Mouse (Mus musculus): ENCODE measurements around the gene Hba-a2.
"Not testable (repeated sequence)": the region's sequence is repeated elsewhere in the genome, so short reads cannot be mapped to it uniquely, and the experiment has no call there.

The Hba-a2 gene

DNA sequence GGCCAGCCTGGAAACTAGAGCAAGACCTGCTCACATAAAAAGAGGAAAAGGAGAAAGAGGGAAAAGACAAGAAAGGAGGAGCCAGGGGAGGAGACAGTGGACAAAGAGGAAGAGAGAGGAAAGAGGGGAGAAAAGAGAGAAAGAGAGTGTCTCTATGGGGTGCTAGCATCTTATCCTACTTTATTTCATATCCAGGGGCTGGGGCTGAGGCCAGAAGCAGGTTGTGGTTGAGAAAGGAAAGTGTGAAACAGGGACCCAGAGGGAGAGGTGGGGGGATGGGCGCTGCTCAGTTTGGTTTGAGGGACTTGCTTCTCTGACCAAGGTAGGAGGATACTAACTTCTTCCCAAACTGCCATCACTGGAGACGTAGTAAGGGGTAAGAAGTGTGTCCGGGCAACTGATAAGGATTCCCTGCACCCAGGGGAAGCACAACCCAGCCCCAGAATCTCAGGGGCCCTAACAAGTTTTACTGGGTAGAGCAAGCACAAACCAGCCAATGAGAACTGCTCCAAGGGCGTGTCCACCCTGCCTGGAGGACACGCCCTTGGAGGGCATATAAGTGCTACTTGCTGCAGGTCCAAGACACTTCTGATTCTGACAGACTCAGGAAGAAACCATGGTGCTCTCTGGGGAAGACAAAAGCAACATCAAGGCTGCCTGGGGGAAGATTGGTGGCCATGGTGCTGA, 13.1 kb upstream of the Hba-a2 start, which contains the start of gene Hba-a1:
TSS of gene Hba-a1 (plus strand) at position 421 of the 687 bp plus-strand sequence.
- DNase-seq (ENCODE audit: low spot score), result not testable (repeated sequence)

GRCm38 (mm10) chr11:32284582-32284981, 11.7 kb upstream of the Hba-a2 start:
- not testable (repeated sequence) for DNase-seq (ENCODE audit: low spot score)

GRCm38 (mm10) chr11:32285031-32285775, 11.1 kb upstream of the Hba-a2 start:
- DNase-seq (ENCODE audit: low spot score), result no peak

DNA sequence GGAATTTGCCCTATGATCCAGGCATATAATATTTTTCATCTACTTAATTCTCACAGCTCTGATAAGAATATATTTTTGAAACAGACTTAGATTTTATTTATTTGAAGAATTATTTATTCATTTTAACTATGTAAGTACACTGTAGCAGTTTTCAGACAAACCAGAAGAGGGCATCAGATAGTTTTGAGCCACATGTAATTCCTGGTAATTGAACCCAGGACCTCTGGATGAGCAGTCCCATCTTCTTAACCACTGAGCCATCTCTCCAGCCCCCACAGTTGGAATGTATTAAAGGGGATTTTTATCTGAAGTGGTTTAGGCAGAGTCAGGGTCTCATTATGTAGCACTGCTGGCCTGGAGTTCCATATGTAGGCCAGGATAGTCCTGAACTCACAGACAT, 10.4 kb upstream of the Hba-a2 start:
- DNase-seq (ENCODE audit: low spot score), result not testable (repeated sequence)

GRCm38 (mm10) chr11:32286695-32287492, 9.4 kb upstream of the Hba-a2 start, which contains the start of gene Hbq1b:
Gene Hbq1b (plus strand): TSS chr11:32286965.
- peak; percentile 82 for DNase-seq (ENCODE audit: low spot score)

- DNase-seq (ENCODE audit: low spot score), result no peak
These were observed 8.8 kb upstream of the Hba-a2 start for GRCm38 (mm10) chr11:32287493-32287825.

GRCm38 (mm10) chr11:32292819-32293218, 3.5 kb upstream of the Hba-a2 start:
- not testable (repeated sequence) for DNase-seq (ENCODE audit: low spot score)

- DNase-seq (ENCODE audit: low spot score), result not testable (repeated sequence)
These were observed 2.8 kb upstream of the Hba-a2 start for GRCm38 (mm10) chr11:32293479-32293878.

GRCm38 (mm10) chr11:32297417-32297816, 1.1 kb downstream of the Hba-a2 start:
- not testable (repeated sequence) for DNase-seq (ENCODE audit: low spot score)

GRCm38 (mm10) chr11:32297866-32298531, 1.7 kb downstream of the Hba-a2 start:
- DNase-seq (ENCODE audit: low spot score), result no peak

GRCm38 (mm10) chr11:32298532-32298918, 2.2 kb downstream of the Hba-a2 start:
- no peak for DNase-seq (ENCODE audit: low spot score)

GRCm38 (mm10) chr11:32299865-32300264, 3.6 kb downstream of the Hba-a2 start, which contains the start of gene Hbq1a:
Gene Hbq1a (plus strand): TSS chr11:32300069.
- DNase-seq (ENCODE audit: low spot score), result peak; percentile 76

- no peak for DNase-seq (ENCODE audit: low spot score)
These were observed 4.3 kb downstream of the Hba-a2 start for GRCm38 (mm10) chr11:32300279-32301267.

DNA sequence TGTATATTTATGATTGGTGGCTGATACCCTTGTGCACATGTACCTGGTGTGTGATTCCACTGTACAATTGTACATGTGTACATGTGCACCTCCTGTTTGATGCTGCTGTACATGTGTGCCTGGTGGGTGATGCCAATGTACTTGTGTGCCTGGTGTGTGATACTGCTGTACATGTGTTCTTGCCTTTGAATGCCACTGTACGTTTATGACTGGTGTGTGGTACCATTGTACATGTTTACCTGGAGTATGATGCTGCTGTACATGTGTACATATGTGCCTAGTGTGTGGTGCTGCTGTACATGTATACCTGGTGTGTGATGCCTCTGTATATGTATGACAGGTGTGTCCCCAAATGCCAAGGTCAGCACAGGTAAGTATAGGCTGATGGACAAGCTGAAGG, 5.2 kb downstream of the Hba-a2 start:
- DNase-seq (ENCODE audit: low spot score), result no peak

DNA sequence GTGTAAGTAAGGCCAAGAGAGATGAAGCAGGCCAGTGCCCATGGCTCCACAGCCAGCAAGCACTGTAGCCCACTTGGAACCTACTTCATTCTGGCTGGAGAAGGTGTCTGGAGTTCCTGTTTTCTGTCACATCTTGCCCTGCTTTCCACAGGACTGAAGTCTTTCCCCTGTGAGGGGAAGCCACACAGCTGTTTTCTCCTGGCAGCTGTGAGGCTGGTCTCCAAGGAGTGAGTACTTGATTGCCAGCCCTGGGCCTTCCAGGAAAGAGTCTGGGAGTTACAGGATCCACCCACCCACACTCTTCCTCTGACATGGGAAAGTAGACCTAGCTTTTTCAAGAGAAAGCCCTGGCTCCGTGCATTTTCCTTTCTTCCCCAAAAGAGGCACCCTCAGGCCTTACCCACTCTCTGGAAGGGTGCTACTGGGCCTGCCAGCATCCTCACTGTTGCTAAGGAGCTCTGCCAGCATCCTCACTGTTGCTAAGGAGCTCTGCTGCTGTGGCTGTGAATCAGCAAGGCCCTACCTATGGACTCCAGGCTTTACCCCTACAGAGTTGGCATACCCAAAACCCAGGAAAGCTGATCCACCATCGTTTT, 6.6 kb downstream of the Hba-a2 start:
- no peak for DNase-seq (ENCODE audit: low spot score)

GRCm38 (mm10) chr11:32303455-32303854, 7.2 kb downstream of the Hba-a2 start:
- no peak for DNase-seq (ENCODE audit: low spot score)

DNA sequence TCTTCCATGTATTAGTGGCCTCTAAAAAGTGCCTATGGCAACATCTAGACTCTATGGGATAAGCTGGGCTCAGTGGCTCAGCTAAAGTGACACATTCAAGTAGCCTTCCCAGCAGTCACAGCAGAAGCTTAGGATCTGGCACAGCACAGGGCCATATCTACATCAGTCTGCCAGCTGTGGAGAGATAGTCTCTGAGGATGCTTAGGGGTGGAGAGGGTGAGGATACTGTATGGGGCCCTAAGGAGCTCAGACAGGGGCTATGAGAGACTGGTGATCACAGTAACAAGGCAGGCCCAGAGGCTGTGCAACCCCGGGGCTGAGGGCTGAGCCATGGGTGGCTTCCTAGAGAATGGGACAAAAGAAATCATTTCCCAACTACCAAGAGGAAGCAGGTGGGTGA, 10.7 kb downstream of the Hba-a2 start:
- no peak for DNase-seq (ENCODE audit: low spot score)

DNA sequence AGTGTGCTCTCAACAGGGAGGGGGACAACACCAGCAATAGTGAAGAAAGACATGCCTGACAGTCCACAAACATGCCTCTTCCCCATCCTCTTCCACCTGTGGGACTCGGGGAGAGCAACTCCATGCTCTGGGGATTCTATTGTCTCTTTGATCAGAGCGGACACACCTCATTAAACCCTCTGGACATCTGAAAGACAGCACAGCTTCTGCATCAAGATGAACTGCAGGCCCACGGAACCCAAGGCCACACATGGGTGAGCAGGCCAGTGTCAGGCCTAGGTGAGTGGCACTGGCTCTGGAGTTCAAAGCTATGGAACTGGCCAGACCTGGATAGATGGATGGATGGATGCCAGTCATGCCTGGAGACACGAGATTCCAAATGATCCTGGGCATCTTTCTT, 13.2 kb downstream of the Hba-a2 start:
- DNase-seq (ENCODE audit: low spot score), result no peak

GRCm38 (mm10) chr11:32309928-32310327, 13.6 kb downstream of the Hba-a2 start:
- no peak for DNase-seq (ENCODE audit: low spot score)

DNA sequence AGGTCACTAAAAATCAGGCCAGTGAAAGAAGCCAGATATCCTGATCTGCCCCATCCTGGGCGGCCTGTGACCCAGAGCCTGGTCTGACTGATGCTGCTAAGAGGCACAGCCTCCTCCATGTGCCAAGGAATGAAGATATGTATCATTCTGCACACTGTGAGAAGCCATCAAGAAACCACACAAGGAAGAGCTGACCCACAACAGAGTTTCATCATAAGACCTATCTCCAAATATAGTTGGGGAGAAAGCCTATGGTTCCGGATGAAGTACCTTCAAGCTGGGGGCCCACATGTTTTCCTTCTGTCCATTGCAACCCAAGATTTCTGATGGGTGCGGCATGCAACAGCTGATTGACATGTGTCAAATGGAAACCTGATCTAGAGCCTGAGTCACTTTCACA, 19.7 kb downstream of the Hba-a2 start:
- no peak for DNase-seq (ENCODE audit: low spot score)
